Mouse (Mus musculus) layer of hippocampus, adult 2 months (tissue): ENCODE results near the gene Tacr2. TPM values are rescaled to one million over a fixed set of nuclear protein-coding genes. Genes with fewer than 3 reads are reported as not detected.
A peak's percentile ranks its signal among the peaks of the same experiment; 100 is the strongest.

Source experiments
- DNase-seq, 2 experiments: peaks; one replicate each; pipeline ENCODE4 v3.0.0; 2022; ENCODE audit warnings: low spot score in 2 of 2
- H3K27ac ChIP-seq: fragments of 200-600 bp; 2 replicates; pipeline ENCODE4 v1.8.1; 2022
- H3K4me3 ChIP-seq: fragments of 200-600 bp; 2 replicates; pipeline ENCODE4 v1.8.1; 2022; ENCODE audit warnings: mild to moderate bottlenecking
- CTCF ChIP-seq: fragments of 200-600 bp; conservative IDR thresholded peaks from 2 replicates; pipeline ENCODE4 v1.8.1; 2022; ENCODE audit warnings: antibody characterized with exemption, mild to moderate bottlenecking, moderate library complexity
- total RNA-seq, 2 experiments: library from RNA; stranded (reverse); gene quantifications; 2 replicates each; pipeline ENCODE4 v1.2.3; 2021

Tacr2 gene
- total RNA-seq, 2 experiments from 2014 or later: not detected

DNA sequence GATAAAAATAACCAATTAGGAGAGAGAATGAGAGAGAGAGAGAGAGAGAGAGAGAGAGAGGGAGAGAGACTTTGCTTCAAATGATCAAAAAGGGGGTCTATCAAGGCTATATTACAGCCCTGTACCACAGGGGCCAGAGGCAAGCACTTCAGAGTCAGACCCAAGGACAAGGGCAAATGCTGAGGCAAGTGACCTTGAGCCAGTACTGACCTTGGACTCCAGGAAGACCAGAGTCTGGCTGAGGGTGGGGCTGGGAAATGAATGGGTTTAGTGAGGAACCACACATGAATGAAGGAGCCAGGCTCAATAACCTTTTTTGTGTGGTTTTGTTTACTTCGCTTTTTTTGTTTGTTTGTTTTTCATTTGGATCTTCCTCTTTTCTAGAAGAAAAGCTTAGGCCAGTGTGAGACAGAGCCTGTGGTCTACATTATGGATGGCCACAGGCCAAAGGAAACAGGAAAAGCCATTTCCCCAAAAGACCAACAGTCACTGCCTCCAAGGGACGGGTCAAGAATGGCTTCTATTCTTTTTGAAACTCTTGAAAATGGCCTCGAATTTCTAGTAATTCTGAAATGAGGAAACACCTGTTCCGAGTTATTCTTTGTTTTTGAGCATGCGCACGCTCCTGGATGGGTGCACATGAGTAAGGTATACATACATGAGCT, 35.4 kb downstream of the Tacr2 start:
- no peak for TF ChIP-seq CTCF
- no peak for DNase-seq
- H3K27ac ChIP-seq: no peak overlapping the region
- no peak overlapping the region for H3K4me3 ChIP-seq

DNA sequence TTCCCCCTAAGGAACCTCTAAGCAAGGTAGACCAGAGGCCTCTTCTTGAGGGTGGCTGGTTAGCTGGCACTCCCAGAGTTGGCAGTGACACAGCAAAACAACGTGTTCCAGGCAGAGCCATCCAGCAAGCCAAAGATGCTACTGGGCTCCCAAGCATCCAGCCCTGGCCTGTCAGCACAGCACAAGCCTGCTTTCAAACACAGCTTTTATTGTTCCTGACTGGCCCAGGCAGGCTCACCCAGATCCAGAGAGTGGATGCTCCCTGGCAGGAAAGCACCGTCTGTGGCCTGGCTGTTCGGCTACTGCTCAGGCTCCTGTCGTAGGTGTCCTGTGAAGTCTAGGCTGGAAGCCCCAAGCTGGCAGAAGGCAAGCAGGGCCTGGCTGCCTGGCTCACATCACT, 41.9 kb downstream of the Tacr2 start:
- DNase-seq: peak; percentile 35 to 55
- TF ChIP-seq CTCF: no peak
- peak overlapping the region; percentile 82 for H3K27ac ChIP-seq
- no peak overlapping the region for H3K4me3 ChIP-seq

DNA sequence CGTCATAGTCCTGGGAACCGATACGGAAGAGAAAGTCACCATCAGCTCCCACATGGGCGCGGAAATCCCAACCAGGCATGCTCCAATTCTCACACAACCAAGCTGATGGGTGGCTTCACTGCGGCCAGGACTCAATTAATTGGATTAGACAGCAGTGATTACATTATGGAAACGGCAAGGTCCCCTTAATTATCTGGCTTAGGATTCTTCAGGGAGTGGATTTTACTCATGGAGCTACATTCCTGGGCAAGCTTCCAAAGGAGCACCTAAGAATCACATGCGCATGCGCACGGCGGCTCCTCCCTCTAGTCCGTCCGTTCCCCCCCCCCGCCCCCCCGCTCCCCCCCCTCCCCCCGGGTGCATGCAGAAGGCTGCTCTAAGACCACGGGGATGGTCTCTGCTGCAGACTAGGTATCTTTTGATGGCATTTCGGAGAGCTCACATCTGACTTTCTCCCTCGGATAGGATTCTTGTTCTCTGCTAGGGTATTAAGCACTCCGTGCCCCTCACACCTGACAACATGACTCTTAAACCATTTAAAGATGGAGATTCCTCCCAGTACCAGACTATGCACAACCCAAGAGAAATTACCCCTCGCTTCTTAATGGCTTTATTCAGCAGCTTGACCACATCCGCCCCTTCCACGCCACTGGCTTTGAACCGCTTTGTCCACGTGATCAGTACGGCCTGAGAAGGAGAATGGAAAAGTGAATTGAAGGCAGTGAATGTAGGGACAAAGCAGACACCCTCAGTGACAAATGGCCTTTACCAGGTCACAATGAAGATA, 44.0 kb downstream of the Tacr2 start:
- H3K4me3 ChIP-seq: no peak overlapping the region
- H3K27ac ChIP-seq: no peak overlapping the region
- no peak for TF ChIP-seq CTCF
- DNase-seq: no peak

GRCm38 (mm10) chr10:62300006-62300827, 48.0 kb downstream of the Tacr2 start:
- DNase-seq: peak in 1 of 2 experiments; percentile 37
- peak overlapping the region; percentile 71; the same call in 1 of the 2 replicates for H3K27ac ChIP-seq
- TF ChIP-seq CTCF: no peak
- no peak overlapping the region for H3K4me3 ChIP-seq

GRCm38 (mm10) chr10:62305090-62305489, 52.9 kb downstream of the Tacr2 start:
- no peak overlapping the region for H3K27ac ChIP-seq
- no peak overlapping the region for H3K4me3 ChIP-seq
- TF ChIP-seq CTCF: no peak
- DNase-seq: no peak

GRCm38 (mm10) chr10:62306483-62306882, 54.2 kb downstream of the Tacr2 start:
- TF ChIP-seq CTCF: no peak
- DNase-seq: no peak

DNA sequence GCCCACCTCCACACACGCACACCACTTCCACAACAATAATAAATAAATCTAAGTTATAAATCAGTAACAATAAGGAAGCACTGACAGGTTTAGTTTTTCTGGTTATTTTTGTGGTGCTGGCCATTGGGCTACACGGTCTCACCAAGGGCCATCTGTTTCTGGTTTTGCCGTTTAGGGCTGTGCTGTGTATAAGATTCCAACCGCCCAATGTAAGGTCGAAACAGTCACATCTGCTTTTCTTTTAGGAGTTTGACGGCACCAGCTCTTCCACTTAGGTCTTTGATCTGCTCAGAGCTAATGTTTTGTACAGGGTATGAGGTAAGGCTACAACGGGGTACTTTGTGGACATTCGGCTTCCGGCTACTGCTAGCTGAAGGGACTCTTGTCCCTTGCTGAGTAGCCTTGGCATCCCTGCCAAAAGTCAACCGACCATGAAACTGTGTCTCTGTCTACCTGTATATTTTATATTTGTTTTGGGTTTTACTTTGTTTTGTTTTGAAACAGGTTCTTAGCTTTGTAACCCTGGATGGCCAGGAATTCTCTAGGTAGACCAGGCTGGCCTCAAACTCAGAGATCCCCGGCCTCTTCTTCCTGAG, 56.8 kb downstream of the Tacr2 start:
- no peak overlapping the region for H3K4me3 ChIP-seq
- TF ChIP-seq CTCF: no peak
- no peak for DNase-seq
- no peak overlapping the region for H3K27ac ChIP-seq

More at GRCm38 (mm10) chr10:62306483-62306882, 54.2 kb downstream of the Tacr2 start:
- H3K27ac ChIP-seq: 0 out of 2 replicates have a peak overlapping the region, but pooled peaks have one; percentile 5
- H3K4me3 ChIP-seq: no peak overlapping the region

DNA sequence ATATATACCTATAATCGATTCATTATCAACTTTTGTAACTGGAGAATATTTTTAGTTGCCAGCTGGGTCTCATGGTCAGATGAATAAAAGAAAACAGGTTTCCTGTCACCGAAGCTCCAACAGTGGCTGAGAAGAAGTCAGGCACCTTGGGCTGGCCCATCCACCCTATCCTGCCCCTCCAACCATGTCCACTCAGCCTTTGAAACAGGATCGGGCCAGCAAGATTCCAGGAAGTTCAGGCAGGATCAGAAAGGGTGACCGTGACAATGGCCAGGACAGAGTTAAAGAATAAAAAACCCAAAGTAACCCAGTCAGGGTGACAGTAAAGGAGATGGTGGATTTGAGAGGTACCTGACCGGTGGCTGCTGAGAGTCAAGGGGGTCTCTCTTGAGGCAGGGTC, 57.4 kb downstream of the Tacr2 start:
- TF ChIP-seq CTCF: no peak
- Histone ChIP-seq H3K4me3 (no peak overlapping the region), H3K27ac (no peak overlapping the region)

GRCm38 (mm10) chr10:62310259-62311039, 58.2 kb downstream of the Tacr2 start:
- TF ChIP-seq CTCF: no peak
- H3K27ac ChIP-seq: peak overlapping the region; percentile 37; the same call in 1 of the 2 replicates
- no peak for DNase-seq

More for the DNA sequence above, 57.4 kb downstream of the Tacr2 start:
- no peak for DNase-seq

DNA sequence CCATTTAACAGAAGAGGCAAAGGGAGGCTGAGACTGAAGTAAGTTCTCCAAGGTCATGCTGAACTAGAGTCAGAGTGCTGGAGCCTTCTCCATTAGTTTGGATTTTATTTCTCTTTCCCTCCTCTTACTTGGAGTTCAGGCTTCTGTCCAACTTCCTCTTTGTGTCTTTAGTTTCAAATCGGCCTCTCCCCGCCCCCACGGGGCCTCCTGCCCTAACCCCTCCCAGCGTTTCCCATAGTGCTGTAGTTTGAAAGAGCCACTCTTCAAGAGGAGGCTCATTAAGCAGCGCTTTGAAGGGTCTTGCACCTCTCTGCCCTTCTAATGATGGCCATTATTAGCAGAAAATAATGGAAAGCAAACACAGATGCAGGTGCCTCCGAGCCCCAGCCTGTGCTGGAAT, 59.2 kb downstream of the Tacr2 start:
- TF ChIP-seq CTCF: no peak
- Histone ChIP-seq H3K27ac (peak overlapping the region; percentile 46; the same call in 1 of the 2 replicates), H3K4me3 (no peak overlapping the region)
- no peak for DNase-seq

More at GRCm38 (mm10) chr10:62310259-62311039, 58.2 kb downstream of the Tacr2 start:
- H3K4me3 ChIP-seq: no peak overlapping the region

- TF ChIP-seq CTCF: no peak
- DNase-seq: no peak
- no peak overlapping the region for H3K4me3 ChIP-seq
- no peak overlapping the region for H3K27ac ChIP-seq
Observed at GRCm38 (mm10) chr10:62313140-62313539, 60.9 kb downstream of the Tacr2 start.

GRCm38 (mm10) chr10:62313885-62314424, 61.7 kb downstream of the Tacr2 start:
- peak; percentile 13 for TF ChIP-seq CTCF
- DNase-seq: no peak

More at GRCm38 (mm10) chr10:62313885-62314424, 61.7 kb downstream of the Tacr2 start:
- Histone ChIP-seq H3K27ac (peak overlapping the region; percentile 28; the same call in 1 of the 2 replicates), H3K4me3 (no peak overlapping the region)

Other genes starting within 250 kb of the Tacr2 start
- not detected for gene Neurog3, start 119.3 kb upstream of the Tacr2 start, total RNA-seq
- gene Fam241b, start 108.5 kb upstream of the Tacr2 start, total RNA-seq: 10 to 100 TPM; 36.2 to 40.6 TPM
- 10 to 100 TPM; 13.6 to 15.9 TPM for gene Tspan15, start 21.2 kb upstream of the Tacr2 start, total RNA-seq
- 100 to 1,000 TPM; 292 to 307 TPM for gene Hk1, start 127.5 kb downstream of the Tacr2 start, total RNA-seq
- gene Hkdc1, start 170.1 kb downstream of the Tacr2 start, total RNA-seq: 1 to 10 TPM; 3.1 to 3.2 TPM
- gene 4930507D05Rik, start 197.1 kb downstream of the Tacr2 start, total RNA-seq: 1 to 10 TPM; 1.1 to 1.4 TPM
- 10 to 100 TPM; 24.0 to 26.9 TPM for gene Supv3l1, start 197.3 kb downstream of the Tacr2 start, total RNA-seq
- 10 to 100 TPM; 45.3 to 48.0 TPM for gene Vps26a, start 234.4 kb downstream of the Tacr2 start, total RNA-seq